Mouse (Mus musculus) liver, embryonic 16.5 days (tissue): Measurements from ENCODE around the gene Creld1. TPM values are rescaled to one million over a fixed set of nuclear protein-coding genes. Genes with fewer than 3 reads are reported as not detected.

Experiments used
- ATAC-seq: fragments of 200-750 bp; cut with Nextera tagmentation; 2 replicates; pipeline ENCODE4 v1.8.0; 2017; ENCODE audit warnings: low read depth, mild to moderate bottlenecking, moderate number of reproducible peaks, moderate library complexity
- H3K27ac ChIP-seq: fragments of 300-500 bp; sonication (generic); 2 replicates; pipeline ENCODE4 v1.5.1; 2014; ENCODE audit warnings: mild to moderate bottlenecking, low read length
- H3K27me3 ChIP-seq: fragments of 300-500 bp; sonication (generic); 2 replicates; pipeline ENCODE4 v1.6.1; 2014; ENCODE audit warnings: low read depth, low read length, mixed read lengths; ENCODE audit not compliant: control insufficient read depth, insufficient read depth
- H3K36me3 ChIP-seq: fragments of 300-500 bp; sonication (generic); 2 replicates; pipeline ENCODE4 v1.6.1; 2014; ENCODE audit warnings: mild to moderate bottlenecking; ENCODE audit not compliant: control insufficient read depth, insufficient read depth
- H3K4me1 ChIP-seq: fragments of 300-500 bp; sonication (generic); 2 replicates; pipeline ENCODE4 v1.6.1; 2014; ENCODE audit warnings: low read depth, low read length, mixed read lengths; ENCODE audit not compliant: control insufficient read depth
- H3K4me2 ChIP-seq: fragments of 300-500 bp; sonication (generic); 2 replicates; pipeline ENCODE4 v1.6.1; 2014; ENCODE audit warnings: low read depth, low read length, mixed read lengths
- H3K4me3 ChIP-seq: fragments of 300-500 bp; sonication (generic); 2 replicates; pipeline ENCODE4 v1.5.1; 2014; ENCODE audit warnings: low read depth, mild to moderate bottlenecking, low read length
- H3K9ac ChIP-seq: fragments of 300-500 bp; sonication (generic); 2 replicates; pipeline ENCODE4 v1.6.1; 2014; ENCODE audit warnings: low read depth, low read length
- H3K9me3 ChIP-seq: fragments of 300-500 bp; sonication (generic); replicated peaks from 2 replicates; pipeline ENCODE4 v1.6.1; 2016; ENCODE audit warnings: low read length; ENCODE audit not compliant: control insufficient read depth
- WGBS: fragments of 180-500 bp; shearing (Covaris S2); extraction: QIAGEN DNeasy Blood & Tissue Kit; methylation state at CpG from one replicate; pipeline ENCODE4 v1.1.7; 2014; ENCODE audit not compliant: insufficient replicate concordance; 5-methylcytosine and 5-hydroxymethylcytosine counted together
- polyA plus RNA-seq: library from polyadenylated mRNA; unstranded; fragments of >200 nt; fragmentation: Nextera tagmentation; extraction: Ambion mirVana; gene quantifications from 2 replicates; pipeline ENCODE4 v1.2.1, GENCODE M21; 2015

Creld1 gene
- polyA plus RNA-seq = 6.9 and 7.3 TPM in 2 replicates

GRCm38 (mm10) chr6:113483100-113483615 lies at the start of gene Creld1:
Gene Creld1, plus strand, starts transcription at chr6:113483297.
- Histone ChIP-seq H3K9me3 (no peaks in the 10 kb centered on the region), H3K9ac (peak within 1 kb of the TSS; percentile 71), H3K36me3 (no peaks in the 10 kb centered on the region), H3K4me1 (peaks cover 28% of the 10 kb centered on the region), H3K27ac (peak within 1 kb of the TSS; percentile 53), H3K27me3 (peaks cover 2% of the 10 kb centered on the region; the same call in 1 of the 2 replicates), H3K4me3 (peak within 1 kb of the TSS; percentile 74), H3K4me2 (peak within 1 kb of the TSS; percentile 98)
- WGBS = under 1% methylated on average over 26 of the region's 26 CpGs
- peak; percentile 97 for ATAC-seq

GRCm38 (mm10) chr6:113433661-113434060 lies 49.4 kb upstream of the Creld1 start:
- no peaks in the 10 kb centered on the region for H3K36me3 ChIP-seq
- H3K4me1 ChIP-seq = no peaks in the 10 kb centered on the region
- H3K9me3 ChIP-seq = no peaks in the 10 kb centered on the region
- no peak overlapping the region for H3K4me3 ChIP-seq
- H3K27me3 ChIP-seq = no peaks in the 10 kb centered on the region
- 48% methylated on average over 3 of the region's 3 CpGs for WGBS
- H3K27ac ChIP-seq = no peak overlapping the region
- H3K9ac ChIP-seq = no peak overlapping the region
- H3K4me2 ChIP-seq = no peak overlapping the region
- ATAC-seq = no peak

GRCm38 (mm10) chr6:113434691-113435090 lies 48.4 kb upstream of the Creld1 start:
- H3K9me3 ChIP-seq = no peaks in the 10 kb centered on the region
- H3K4me3 ChIP-seq = no peak overlapping the region
- H3K36me3 ChIP-seq = no peaks in the 10 kb centered on the region
- H3K4me2 ChIP-seq = no peak overlapping the region
- H3K27me3 ChIP-seq = no peaks in the 10 kb centered on the region
- H3K27ac ChIP-seq = no peak overlapping the region
- no peak for ATAC-seq
- no peaks in the 10 kb centered on the region for H3K4me1 ChIP-seq
- no peak overlapping the region for H3K9ac ChIP-seq
- WGBS = 50% methylated on average over 7 of the region's 7 CpGs

- Histone ChIP-seq H3K27ac (no peak within 1 kb of the TSS), H3K9ac (no peak within 1 kb of the TSS), H3K9me3 (no peaks in the 10 kb centered on the region), H3K27me3 (no peaks in the 10 kb centered on the region), H3K36me3 (no peaks in the 10 kb centered on the region), H3K4me2 (no peak within 1 kb of the TSS), H3K4me3 (no peak within 1 kb of the TSS), H3K4me1 (no peaks in the 10 kb centered on the region)
- 53% methylated on average over 9 of the region's 9 CpGs for WGBS
- no peak for ATAC-seq
Observed at GRCm38 (mm10) chr6:113435664-113436205, 47.4 kb upstream of the Creld1 start, which contains the start of gene Cidec. Gene Cidec, minus strand, starts transcription at chr6:113435760.

- H3K27me3 ChIP-seq = no peaks in the 10 kb centered on the region
- WGBS = 64% methylated on average over 12 of the region's 12 CpGs
- no peak overlapping the region for H3K27ac ChIP-seq
- H3K36me3 ChIP-seq = no peaks in the 10 kb centered on the region
- H3K4me1 ChIP-seq = peaks cover 3% of the 10 kb centered on the region; the same call in 1 of the 2 replicates
- no peaks in the 10 kb centered on the region for H3K9me3 ChIP-seq
- H3K4me2 ChIP-seq = no peak overlapping the region
- ATAC-seq = no peak
- no peak overlapping the region for H3K4me3 ChIP-seq
- no peak overlapping the region for H3K9ac ChIP-seq
Observed at GRCm38 (mm10) chr6:113437135-113437534, 46.0 kb upstream of the Creld1 start.

GRCm38 (mm10) chr6:113438721-113439430 lies 44.2 kb upstream of the Creld1 start:
- no peak overlapping the region for H3K4me2 ChIP-seq
- H3K9ac ChIP-seq = no peak overlapping the region
- ATAC-seq = no peak
- H3K4me3 ChIP-seq = no peak overlapping the region
- H3K27ac ChIP-seq = no peak overlapping the region
- H3K27me3 ChIP-seq = no peaks in the 10 kb centered on the region
- WGBS = 46% methylated on average over 12 of the region's 12 CpGs
- peaks cover 15% of the 10 kb centered on the region for H3K4me1 ChIP-seq
- H3K9me3 ChIP-seq = no peaks in the 10 kb centered on the region
- H3K36me3 ChIP-seq = no peaks in the 10 kb centered on the region

GRCm38 (mm10) chr6:113440686-113441085 lies 42.4 kb upstream of the Creld1 start:
- Histone ChIP-seq H3K4me3 (no peak overlapping the region), H3K27ac (no peak overlapping the region), H3K4me2 (no peak overlapping the region), H3K9me3 (no peaks in the 10 kb centered on the region), H3K9ac (no peak overlapping the region), H3K4me1 (peaks cover 15% of the 10 kb centered on the region), H3K27me3 (no peaks in the 10 kb centered on the region), H3K36me3 (no peaks in the 10 kb centered on the region)
- ATAC-seq = no peak
- WGBS = 76% methylated on average over 3 of the region's 3 CpGs

GRCm38 (mm10) chr6:113441147-113441680 lies 41.9 kb upstream of the Creld1 start:
- ATAC-seq = 0 out of 2 replicates have a peak, but pooled peaks have one; percentile 35
- H3K4me3 ChIP-seq = no peak overlapping the region
- H3K27me3 ChIP-seq = no peaks in the 10 kb centered on the region
- H3K9ac ChIP-seq = no peak overlapping the region
- no peak overlapping the region for H3K27ac ChIP-seq
- no peaks in the 10 kb centered on the region for H3K36me3 ChIP-seq
- 51% methylated on average over 7 of the region's 7 CpGs for WGBS
- H3K4me2 ChIP-seq = no peak overlapping the region
- H3K9me3 ChIP-seq = no peaks in the 10 kb centered on the region
- H3K4me1 ChIP-seq = peaks cover 15% of the 10 kb centered on the region

GRCm38 (mm10) chr6:113442087-113442441 lies 41.0 kb upstream of the Creld1 start:
- 35% methylated on average over 9 of the region's 9 CpGs for WGBS
- H3K4me3 ChIP-seq = peak overlapping the region; percentile 83
- H3K4me2 ChIP-seq = peak overlapping the region; percentile 89
- no peaks in the 10 kb centered on the region for H3K27me3 ChIP-seq
- H3K9me3 ChIP-seq = no peaks in the 10 kb centered on the region
- H3K27ac ChIP-seq = 0 out of 2 replicates have a peak overlapping the region, but pooled peaks have one; percentile 26
- ATAC-seq = peak; percentile 7; the same call in 1 of the 2 replicates
- peak overlapping the region; percentile 89 for H3K9ac ChIP-seq
- peaks cover 2% of the 10 kb centered on the region; the same call in 1 of the 2 replicates for H3K36me3 ChIP-seq
- H3K4me1 ChIP-seq = peaks cover 15% of the 10 kb centered on the region
